Mouse (Mus musculus): ENCODE data around the gene Cdk1. TPM values are rescaled to one million over a fixed set of nuclear protein-coding genes. Genes with fewer than 3 reads are reported as not detected.

Cdk1 gene
- 4.2 TPM for polyA plus RNA-seq (2017; shearing (Covaris generic))

GRCm38 (mm10) chr10:69352212-69353085, at the start of gene Cdk1:
Cdk1 (minus strand) TSS chr10:69352938.

GRCm38 (mm10) chr10:69398763-69399590, 46.2 kb upstream of the Cdk1 start, which contains the start of gene Ank3:
Ank3 (plus strand) TSS chr10:69398773.

Other genes starting within 250 kb of the Cdk1 start
- gene Rhobtb1, start 201.5 kb downstream of the Cdk1 start, polyA plus RNA-seq (2017; shearing (Covaris generic)) = 0.44 TPM
- not detected for gene A930033H14Rik, start 139.8 kb downstream of the Cdk1 start, polyA plus RNA-seq (2017; shearing (Covaris generic))
- gene Ank3, start 45.8 kb upstream of the Cdk1 start, polyA plus RNA-seq (2017; shearing (Covaris generic)) = 2.5 TPM

All from effector memory CD4-positive, alpha-beta T cell, adult 5 months (primary cell).